Mouse (Mus musculus) frontal cortex, adult (tissue): ENCODE measurements around the gene Uncx.
"Not testable (repeated sequence)": the region's sequence is repeated elsewhere in the genome, so short reads cannot be mapped to it uniquely, and the experiment has no call there.

ENCODE experiments used
- ATAC-seq: cut with Nextera tagmentation; 2 replicates; pipeline ENCODE4 v1.9.2; 2017; ENCODE audit warnings: mild to moderate bottlenecking, moderate library complexity, mixed read lengths; ENCODE audit not compliant: low TSS enrichment

Gene Uncx

DNA sequence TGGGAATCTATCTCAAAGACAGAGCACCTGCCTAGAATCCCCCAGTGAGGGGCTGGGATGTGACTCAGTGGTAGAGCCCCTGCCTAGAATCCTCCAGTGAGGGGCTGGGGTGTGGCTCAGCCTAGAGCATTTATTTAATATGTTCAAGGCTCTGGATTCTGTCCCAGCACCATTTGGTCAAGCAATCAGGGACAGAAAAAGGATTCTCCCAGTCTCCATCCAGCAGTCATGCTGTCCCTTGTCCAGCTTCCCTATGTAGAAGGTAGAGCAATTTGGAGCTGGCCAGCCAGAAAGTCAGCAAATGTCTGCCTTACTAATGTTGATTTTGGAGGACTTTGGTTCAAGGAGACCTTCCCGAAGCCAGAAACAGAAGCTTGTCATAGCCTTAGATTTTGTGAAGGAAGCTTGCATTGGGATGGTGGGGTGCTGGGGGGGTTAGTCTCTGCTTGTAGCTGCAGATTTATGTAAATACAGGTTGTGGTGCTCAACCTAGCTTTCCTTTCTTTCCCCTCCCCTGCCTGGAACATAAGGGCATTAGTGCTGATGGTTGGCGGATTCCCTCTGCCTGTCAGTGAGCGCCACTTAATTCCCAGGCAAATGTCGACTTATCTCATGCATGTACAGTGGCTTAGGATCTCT is 18.2 kb downstream of the Uncx start:
- ATAC-seq, result no peak

- ATAC-seq, result no peak
Observed at GRCm38 (mm10) chr5:139564663-139565062, 21.4 kb downstream of the Uncx start.

GRCm38 (mm10) chr5:139565462-139565861 is 22.2 kb downstream of the Uncx start:
- no peak for ATAC-seq

- no peak for ATAC-seq
Observed at GRCm38 (mm10) chr5:139566640-139567399, 23.5 kb downstream of the Uncx start.

DNA sequence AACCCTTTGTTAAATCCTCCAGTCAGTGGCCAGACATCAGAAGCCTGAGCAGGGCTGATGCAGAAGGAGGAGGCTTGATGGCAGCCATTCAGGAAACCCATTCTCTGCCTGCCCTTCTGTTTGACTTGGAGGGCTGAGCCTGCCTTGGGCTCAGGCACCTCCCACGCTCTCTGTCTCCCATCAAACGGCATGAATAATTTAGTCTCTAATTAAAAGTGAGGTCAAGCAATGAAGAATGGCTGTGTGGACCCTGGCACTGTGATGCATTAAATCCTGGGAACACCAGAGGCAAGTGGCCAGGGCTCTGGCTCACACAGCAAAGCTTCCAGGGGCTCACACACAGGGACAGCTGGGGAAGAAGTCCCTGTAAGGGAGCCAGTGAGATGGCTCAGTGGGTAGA is 24.8 kb downstream of the Uncx start:
- ATAC-seq, result no peak

- ATAC-seq, result no peak
Observed at GRCm38 (mm10) chr5:139572526-139572925, 29.2 kb downstream of the Uncx start.

- no peak for ATAC-seq
Observed at GRCm38 (mm10) chr5:139573606-139574311, 30.5 kb downstream of the Uncx start.

DNA sequence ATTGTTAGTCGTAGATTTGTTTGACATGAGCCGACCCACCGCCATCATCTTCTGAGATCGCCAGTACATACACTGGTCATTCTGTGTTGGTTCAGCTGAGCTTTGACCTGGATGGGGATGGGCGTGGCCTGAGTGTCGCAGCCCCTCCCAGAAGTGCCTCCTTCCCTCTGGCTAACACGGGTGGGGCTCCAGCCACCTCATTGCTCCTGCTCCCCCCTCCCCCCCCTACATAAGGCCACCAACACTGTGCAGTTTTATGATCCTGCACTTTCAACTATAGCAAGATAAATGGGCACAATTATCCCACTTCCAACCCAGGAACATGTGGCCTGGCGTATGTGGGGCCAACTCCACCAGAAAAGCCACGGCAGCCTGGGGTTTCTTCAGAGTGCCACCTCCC is 31.8 kb downstream of the Uncx start:
- no peak for ATAC-seq

DNA sequence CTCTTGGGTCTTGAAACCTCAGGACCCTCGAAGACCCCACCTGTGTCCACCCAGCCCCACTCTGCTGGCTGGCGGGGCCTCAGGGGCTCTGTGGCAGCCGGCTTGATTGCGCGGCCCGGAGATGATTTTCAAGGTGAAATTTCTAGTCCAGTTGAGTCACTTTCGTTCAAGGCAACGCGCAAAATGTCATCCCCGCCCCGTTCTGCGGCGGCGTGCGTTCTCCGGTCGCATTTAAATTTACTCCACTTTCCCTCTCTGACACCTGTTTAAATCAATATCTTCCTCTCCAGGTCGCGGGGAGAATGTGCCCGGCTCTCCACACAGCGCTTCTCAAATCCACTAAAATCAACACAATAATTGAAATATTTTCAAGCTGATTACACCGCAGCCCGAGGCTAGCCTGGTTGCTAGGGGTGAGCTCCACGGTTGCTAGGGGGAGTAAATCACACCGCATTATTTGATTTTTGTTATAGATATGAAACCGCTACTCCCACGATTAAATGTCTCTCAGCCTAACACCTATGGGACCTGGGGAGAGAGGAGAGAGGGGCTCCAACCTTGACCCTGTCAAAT is 37.0 kb downstream of the Uncx start:
- ATAC-seq, result no peak

DNA sequence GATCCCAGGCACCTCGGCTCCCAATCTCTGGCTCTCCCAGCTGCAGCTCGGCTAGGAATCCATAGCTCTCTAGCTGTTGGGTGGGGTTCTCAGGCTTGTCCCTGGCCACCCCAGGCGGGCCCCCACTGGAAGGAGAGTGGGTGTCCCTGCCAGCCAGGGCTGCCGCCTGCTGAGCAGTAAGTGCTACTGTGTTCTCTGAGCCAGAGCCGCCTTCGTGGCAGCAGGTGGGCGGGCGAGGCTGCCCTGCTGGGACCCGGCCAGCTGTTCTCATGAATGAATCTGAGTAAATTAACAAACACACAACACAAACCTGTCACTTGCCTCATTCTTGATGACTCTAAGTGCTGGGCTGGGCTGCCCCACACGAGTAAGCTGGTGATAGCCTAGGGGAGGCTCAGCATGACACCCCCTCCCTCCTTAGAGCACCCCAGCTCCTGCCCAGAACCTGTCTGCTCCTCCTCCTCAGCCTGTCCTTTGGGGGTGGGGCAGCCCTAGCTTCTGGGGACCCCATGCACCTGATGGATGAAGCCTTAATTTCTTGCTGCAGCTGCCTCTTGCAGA is 38.1 kb downstream of the Uncx start:
- ATAC-seq, result no peak

GRCm38 (mm10) chr5:139584971-139585747 is 41.9 kb downstream of the Uncx start:
- ATAC-seq, result no peak

DNA sequence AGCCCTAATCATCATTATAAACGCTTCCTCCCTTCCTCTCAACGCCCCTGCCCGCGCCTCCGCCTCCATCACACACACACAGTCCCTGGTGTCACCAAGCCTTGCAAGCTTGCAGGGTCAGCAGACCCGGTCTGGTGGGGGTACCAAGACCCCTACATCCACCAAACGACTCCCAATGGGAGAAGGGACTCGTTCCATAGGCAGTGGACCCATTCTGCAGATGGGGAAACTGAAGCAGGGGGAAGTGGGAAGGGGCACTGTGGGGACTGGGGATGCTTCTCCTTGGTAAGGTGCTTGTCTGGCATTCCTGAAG is 42.4 kb downstream of the Uncx start:
- no peak for ATAC-seq

DNA sequence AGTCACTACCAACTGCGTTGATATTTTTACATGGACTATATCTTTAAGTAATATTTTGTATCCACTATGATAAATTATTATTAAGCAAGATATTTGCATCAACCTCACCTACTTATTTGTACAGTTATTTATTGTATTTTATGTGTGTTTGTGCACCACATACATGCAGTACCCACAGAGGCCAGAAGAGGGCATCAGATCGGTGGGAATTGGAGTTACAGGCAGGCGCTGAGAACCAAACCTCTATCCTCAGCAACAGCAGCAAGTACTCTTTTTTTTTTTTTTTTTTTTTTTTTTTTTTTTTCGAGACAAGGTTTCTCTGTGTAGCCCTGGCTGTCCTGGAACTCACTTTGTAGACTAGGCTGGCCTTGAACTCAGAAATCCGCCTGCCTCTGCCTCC is 44.2 kb downstream of the Uncx start:
- not testable (repeated sequence) for ATAC-seq

DNA sequence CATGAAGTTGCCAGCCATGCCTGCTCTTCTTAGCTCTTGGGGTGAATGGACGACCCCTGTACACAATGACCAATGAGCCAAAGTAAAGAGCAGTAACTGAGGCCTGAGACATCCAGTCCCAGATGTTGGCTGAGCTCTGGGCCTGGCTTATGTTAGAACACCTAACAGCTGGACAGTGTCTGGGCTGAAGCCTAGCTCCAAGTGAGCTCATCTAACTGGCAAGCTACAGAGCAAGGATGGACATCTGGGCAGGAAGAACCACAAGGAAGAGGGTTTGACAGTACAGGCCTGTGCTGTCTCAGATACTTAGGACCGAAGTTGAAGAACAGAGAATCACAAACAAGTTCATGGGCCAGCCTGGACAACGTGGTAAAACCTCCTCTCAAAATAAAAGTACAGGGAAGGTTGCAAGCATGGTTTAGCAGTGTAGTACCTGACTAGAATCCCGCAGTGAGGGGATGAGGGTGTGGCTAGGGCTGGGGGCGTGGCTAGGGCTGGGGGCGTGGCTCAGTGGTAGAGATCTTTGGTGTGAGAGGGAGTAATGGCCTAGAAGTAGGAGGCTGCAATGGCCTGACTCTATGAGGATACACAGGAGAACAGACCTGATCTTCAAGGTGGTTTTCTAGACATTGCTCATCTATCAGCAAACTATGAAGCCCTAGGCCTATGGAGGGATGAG is 47.5 kb downstream of the Uncx start:
- not testable (repeated sequence) for ATAC-seq

DNA sequence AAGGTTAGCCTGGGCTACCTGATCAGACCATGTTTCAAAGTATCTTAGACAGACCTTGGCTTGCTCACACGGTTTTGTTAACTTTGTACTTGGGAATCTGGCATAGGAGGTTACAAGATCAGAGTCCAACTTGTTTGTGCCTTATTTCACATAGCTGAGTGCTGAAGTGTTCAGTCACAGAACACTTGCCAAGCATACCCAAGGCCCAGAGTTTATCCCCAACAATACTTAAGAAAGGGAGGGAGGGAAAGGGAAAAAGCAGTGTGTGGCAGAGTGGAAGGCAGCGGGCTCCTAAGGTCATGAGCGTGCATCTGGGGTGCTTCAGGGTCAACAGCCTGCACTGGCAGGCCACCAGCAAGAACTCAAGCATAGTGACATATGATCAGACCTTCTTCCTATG is 48.7 kb downstream of the Uncx start:
- no peak for ATAC-seq

- ATAC-seq, result no peak
Observed at GRCm38 (mm10) chr5:139592850-139593249, 49.6 kb downstream of the Uncx start.

- no peak for ATAC-seq
Observed at GRCm38 (mm10) chr5:139593746-139594145, 50.5 kb downstream of the Uncx start.

- no peak for ATAC-seq
Observed at GRCm38 (mm10) chr5:139595001-139595400, 51.7 kb downstream of the Uncx start.
